Mouse (Mus musculus): Measurements from ENCODE around the gene Hs6st1.

GRCm38 (mm10) chr1:36140311-36140710, 72.1 kb downstream of the Hs6st1 start:
- TF ChIP-seq EP300 (IDR thresholded peaks at IDR 0.05; ENCODE audit: low read depth) (no peak), CTCF (IDR thresholded peaks at IDR 0.05; ENCODE audit: low read depth) (no peak)
